Mouse (Mus musculus) myocyte (in vitro differentiated cells): ENCODE data around the gene Adat3. TPM values are rescaled to one million over a fixed set of nuclear protein-coding genes. Genes with fewer than 3 reads are reported as not detected.

Source experiments
- H3K27me3 ChIP-seq: one replicate; pipeline ENCODE4 v1.6.1; 2011; ENCODE audit not compliant: control insufficient read depth, insufficient read depth, insufficient read length
- H3K36me3 ChIP-seq: one replicate; pipeline ENCODE4 v1.6.1; 2011; ENCODE audit not compliant: control insufficient read depth, insufficient read depth
- H3K4me2 ChIP-seq: one replicate; pipeline ENCODE4 v1.6.1; 2011; ENCODE audit warnings: low read depth, control low read depth
- H3K4me3 ChIP-seq: one replicate; pipeline ENCODE4 v1.5.1; 2011; ENCODE audit warnings: mild to moderate bottlenecking, control low read depth, moderate library complexity
- H3K79me2 ChIP-seq: one replicate; pipeline ENCODE4 v1.6.1; 2011; ENCODE audit not compliant: control insufficient read depth, insufficient read depth
- H3ac ChIP-seq: one replicate; pipeline ENCODE4 v1.6.1; 2011; ENCODE audit not compliant: control insufficient read depth, insufficient read length
- CEBPB ChIP-seq: IDR thresholded peaks from 2 replicates; pipeline ENCODE4 v1.6.1; 2011; ENCODE audit warnings: mild to moderate bottlenecking, moderate library complexity; ENCODE audit not compliant: poor library complexity, insufficient read depth, severe bottlenecking
- E2F4 ChIP-seq: IDR thresholded peaks from one replicate; pipeline ENCODE4 v1.6.1; 2011; ENCODE audit warnings: mild to moderate bottlenecking, control low read depth, moderate library complexity; ENCODE audit not compliant: insufficient read depth
- MAX ChIP-seq: IDR thresholded peaks from one replicate; pipeline ENCODE4 v1.6.1; 2011; ENCODE audit warnings: low read depth, mild to moderate bottlenecking, control low read depth
- MYOD1 ChIP-seq, 3 experiments: IDR thresholded peaks; one replicate each; pipeline ENCODE4 v1.6.1; 2011; ENCODE audit warnings: control low read depth in 2 of 3, low read depth in 2 of 3, mild to moderate bottlenecking in 2 of 3, moderate library complexity in 1 of 3; ENCODE audit not compliant: insufficient read length in 2 of 3, control insufficient read depth in 1 of 3
- MYOG ChIP-seq, 3 experiments: IDR thresholded peaks; one replicate each; pipeline ENCODE4 v1.6.1; 2011; ENCODE audit warnings: control low read depth in 2 of 3, low read depth in 2 of 3, mild to moderate bottlenecking in 2 of 3; ENCODE audit not compliant: insufficient read length in 2 of 3, control insufficient read depth in 1 of 3, insufficient read depth in 1 of 3
- POLR2A ChIP-seq: IDR thresholded peaks from one replicate; pipeline ENCODE4 v1.6.1; 2011; ENCODE audit warnings: low read depth, mild to moderate bottlenecking, control low read depth, moderate library complexity; ENCODE audit not compliant: insufficient read length
- POLR2AphosphoS2 ChIP-seq: IDR thresholded peaks from one replicate; pipeline ENCODE4 v1.6.1; 2011; ENCODE audit warnings: low read depth, control low read depth; ENCODE audit not compliant: insufficient read length
- REST ChIP-seq: IDR thresholded peaks from one replicate; pipeline ENCODE4 v1.6.1; 2011; ENCODE audit warnings: mild to moderate bottlenecking, control low read depth, moderate library complexity; ENCODE audit not compliant: insufficient read depth, insufficient read length
- SRF ChIP-seq: IDR thresholded peaks from one replicate; pipeline ENCODE4 v1.6.1; 2011; ENCODE audit warnings: low read depth; ENCODE audit not compliant: control insufficient read depth, insufficient read length
- TCF12 ChIP-seq: IDR thresholded peaks from one replicate; pipeline ENCODE4 v1.6.1; 2011; ENCODE audit warnings: mild to moderate bottlenecking, control low read depth; ENCODE audit not compliant: poor library complexity, insufficient read depth, severe bottlenecking
- TCF3 ChIP-seq: IDR thresholded peaks from one replicate; pipeline ENCODE4 v1.6.1; 2011; ENCODE audit warnings: low read depth, control low read depth; ENCODE audit not compliant: insufficient read length
- USF1 ChIP-seq: IDR thresholded peaks from one replicate; pipeline ENCODE4 v1.6.1; 2011; ENCODE audit warnings: low read depth, mild to moderate bottlenecking, control low read depth, moderate library complexity
- polyA plus RNA-seq: library from polyadenylated mRNA; unstranded; fragments of >200 nt; fragmentation: generic; extraction: Trizol; gene quantifications from one replicate; pipeline ENCODE4 v1.2.1, GENCODE M21; 2012; ENCODE audit warnings: missing spikeins

Adat3 gene
- polyA plus RNA-seq, 1 experiment, result 5.7 TPM

GRCm38 (mm10) chr10:80578131-80578750 lies 24.4 kb upstream of the Adat3 start:
- H3K27me3 ChIP-seq, result no peaks in the 10 kb centered on the region
- H3K36me3 ChIP-seq, result no peaks in the 10 kb centered on the region
- TF ChIP-seq MYOG (IDR thresholded peaks at IDR 0.05; ENCODE audit: control insufficient read depth in 1 of 3, insufficient read depth in 1 of 3, insufficient read length in 2 of 3, low read depth in 2 of 3) (no peak), CEBPB (no peak), POLR2AphosphoS2 (no peak), SRF (peak; percentile 7)
- peaks cover 32% of the 10 kb centered on the region for H3K79me2 ChIP-seq
- peak overlapping the region; percentile 66 for H3K4me3 ChIP-seq
- H3ac ChIP-seq, result peak overlapping the region; percentile 30
- H3K4me2 ChIP-seq, result peak overlapping the region; percentile 99

- TF ChIP-seq POLR2AphosphoS2, result peak; percentile 14
- TF ChIP-seq TCF3, result no peak
- Histone ChIP-seq H3K4me2 (peak overlapping the region; percentile 99), H3K27me3 (no peaks in the 10 kb centered on the region), H3K79me2 (peaks cover 28% of the 10 kb centered on the region), H3K4me3 (peak overlapping the region; percentile 66), H3K36me3 (no peaks in the 10 kb centered on the region), H3ac (no peak overlapping the region)
Measured at GRCm38 (mm10) chr10:80578911-80579310, 23.8 kb upstream of the Adat3 start.

GRCm38 (mm10) chr10:80583047-80583446 lies 19.6 kb upstream of the Adat3 start:
- TF ChIP-seq MYOD1 (IDR thresholded peaks at IDR 0.05; ENCODE audit: control insufficient read depth in 1 of 3, insufficient read length in 2 of 3, low read depth in 2 of 3), result no peak
- TF ChIP-seq MYOG (IDR thresholded peaks at IDR 0.05; ENCODE audit: control insufficient read depth in 1 of 3, insufficient read depth in 1 of 3, insufficient read length in 2 of 3, low read depth in 2 of 3), result no peak
- no peak for TF ChIP-seq REST
- no peak for TF ChIP-seq MAX
- TF ChIP-seq SRF, result no peak
- no peak for TF ChIP-seq E2F4
- TF ChIP-seq POLR2A, result no peak
- TF ChIP-seq POLR2AphosphoS2, result no peak
- no peak for TF ChIP-seq TCF3
- TF ChIP-seq USF1, result no peak
- no peak for TF ChIP-seq TCF12
- no peak for TF ChIP-seq CEBPB
- no peaks in the 10 kb centered on the region for H3K27me3 ChIP-seq
- H3K4me3 ChIP-seq, result no peak overlapping the region
- peaks cover 5% of the 10 kb centered on the region for H3K79me2 ChIP-seq
- no peak overlapping the region for H3ac ChIP-seq
- no peak overlapping the region for H3K4me2 ChIP-seq
- no peaks in the 10 kb centered on the region for H3K36me3 ChIP-seq

- Histone ChIP-seq H3ac (no peak overlapping the region), H3K4me3 (no peak overlapping the region), H3K36me3 (no peaks in the 10 kb centered on the region), H3K4me2 (no peak overlapping the region), H3K27me3 (no peaks in the 10 kb centered on the region), H3K79me2 (peaks cover 15% of the 10 kb centered on the region)
- TF ChIP-seq POLR2AphosphoS2 (peak; percentile 17), POLR2A (no peak)
Measured at GRCm38 (mm10) chr10:80584045-80584488, 18.6 kb upstream of the Adat3 start.

- Histone ChIP-seq H3K79me2 (peaks cover 23% of the 10 kb centered on the region), H3K36me3 (no peaks in the 10 kb centered on the region), H3K4me2 (no peak overlapping the region), H3ac (no peak overlapping the region), H3K4me3 (no peak overlapping the region), H3K27me3 (no peaks in the 10 kb centered on the region)
- TF ChIP-seq USF1, result no peak
- TF ChIP-seq REST, result no peak
- no peak for TF ChIP-seq POLR2AphosphoS2
- TF ChIP-seq MYOG (IDR thresholded peaks at IDR 0.05; ENCODE audit: control insufficient read depth in 1 of 3, insufficient read depth in 1 of 3, insufficient read length in 2 of 3, low read depth in 2 of 3), result no peak
- no peak for TF ChIP-seq MYOD1 (IDR thresholded peaks at IDR 0.05; ENCODE audit: control insufficient read depth in 1 of 3, insufficient read length in 2 of 3, low read depth in 2 of 3)
- no peak for TF ChIP-seq SRF
- TF ChIP-seq MAX, result no peak
- no peak for TF ChIP-seq E2F4
- no peak for TF ChIP-seq POLR2A
- no peak for TF ChIP-seq TCF3
- no peak for TF ChIP-seq TCF12
- TF ChIP-seq CEBPB, result no peak
Measured at GRCm38 (mm10) chr10:80584642-80585552, 17.8 kb upstream of the Adat3 start.
